Comparison of ENCODE assay signal across 9 mouse cellular contexts in the genomic region with DNA sequence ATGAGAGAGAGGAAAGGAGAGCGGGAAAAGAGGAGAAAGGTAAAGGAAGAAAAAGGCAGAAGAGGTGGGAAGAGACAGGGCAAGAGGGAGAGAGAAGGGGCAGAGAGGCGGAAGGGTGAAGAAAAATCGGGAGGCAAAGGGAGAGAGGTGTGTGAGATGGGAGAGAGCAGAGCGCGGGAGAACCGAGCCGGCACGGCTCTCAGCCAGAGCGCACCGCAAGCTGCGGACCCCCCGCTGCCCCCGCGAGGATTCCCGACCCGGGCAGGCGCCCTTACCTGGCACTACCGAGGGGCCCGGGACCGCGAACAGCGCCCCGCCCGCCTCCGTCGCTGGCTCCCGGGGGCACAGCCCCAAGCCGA. TPM values are rescaled to one million over a fixed set of nuclear protein-coding genes. Genes with fewer than 3 reads are reported as not detected.
A peak's percentile ranks its signal among the peaks of the same experiment; 100 is the strongest.
DNase-seq lines count a peak whose midpoint lies in the region; ATAC-seq and TF ChIP-seq lines count a peak whose summit lies in the region.
"Had no signal": no experiment of that assay in that cellular context is flagged by ENCODE, and none has a peak within 500 bp of the region (broad histone marks: within the 10 kb centered on the region; RNA-seq: fewer than 3 reads in every experiment).

A gene (plus strand): TSS at position 7 of the 359 bp plus-strand sequence.

- no peaks in the 10 kb centered on the region for H3K9me3 ChIP-seq in heart, embryonic 11.5 days (replicated peaks; ENCODE audit: control insufficient read depth, low read length)
- H3K9me3 ChIP-seq in ES-Bruce4 (replicated peaks; ENCODE audit: control insufficient read depth, insufficient read depth, low read length, poor library complexity, severe bottlenecking), result no peaks in the 10 kb centered on the region
- H3K9me3 ChIP-seq in forebrain, postnatal 0 days (ENCODE audit: low read length), result no peaks in the 10 kb centered on the region
- H3K9me3 ChIP-seq in liver, embryonic 16.5 days (replicated peaks; ENCODE audit: control insufficient read depth, low read length), result no peaks in the 10 kb centered on the region

- H3K9ac ChIP-seq in heart, embryonic 11.5 days (ENCODE audit: low read depth, low read length), result peak within 1 kb of the TSS; percentile 73
- peak within 1 kb of the TSS; percentile 73 for H3K9ac ChIP-seq in ES-Bruce4 (ENCODE audit: low read depth, poor library complexity, severe bottlenecking)
- H3K9ac ChIP-seq in forebrain, postnatal 0 days, result peak within 1 kb of the TSS; percentile 84
- peak within 1 kb of the TSS; percentile 76 for H3K9ac ChIP-seq in liver, embryonic 16.5 days (ENCODE audit: low read depth, low read length)

- peak within 1 kb of the TSS; percentile 58 for H3K4me3 ChIP-seq in heart, embryonic 11.5 days (ENCODE audit: low read depth, low read length)
- peak within 1 kb of the TSS; percentile 77 for H3K4me3 ChIP-seq in ES-Bruce4 (ENCODE audit: low read depth, low read length)
- peak within 1 kb of the TSS; percentile 66 for H3K4me3 ChIP-seq in forebrain, postnatal 0 days (ENCODE audit: low read depth, low read length)
- peak within 1 kb of the TSS; percentile 62 for H3K4me3 ChIP-seq in liver, embryonic 16.5 days (ENCODE audit: low read depth, low read length)

- TF ChIP-seq CTCF in ES-Bruce4 (IDR thresholded peaks at IDR 0.05; ENCODE audit: low read depth, low read length), result no peak
- no peak for TF ChIP-seq CTCF in forebrain, postnatal 0 days (IDR thresholded peaks at IDR 0.05; ENCODE audit: low read depth)

- peaks cover 41% of the 10 kb centered on the region for H3K36me3 ChIP-seq in heart, embryonic 11.5 days (ENCODE audit: control insufficient read depth, insufficient read depth, low read length)
- peaks cover 26% of the 10 kb centered on the region for H3K36me3 ChIP-seq in ES-Bruce4 (ENCODE audit: control insufficient read depth, insufficient read depth, low read length, poor library complexity, severe bottlenecking)
- H3K36me3 ChIP-seq in forebrain, postnatal 0 days (ENCODE audit: insufficient read depth), result peaks cover 48% of the 10 kb centered on the region
- peaks cover 37% of the 10 kb centered on the region for H3K36me3 ChIP-seq in liver, embryonic 16.5 days (ENCODE audit: control insufficient read depth, insufficient read depth)

- H3K27ac ChIP-seq in heart, embryonic 11.5 days (ENCODE audit: low read depth, low read length), result peak within 1 kb of the TSS; percentile 51
- H3K27ac ChIP-seq in ES-Bruce4 (ENCODE audit: insufficient read depth, low read length), result no peak within 1 kb of the TSS
- peak within 1 kb of the TSS; percentile 85 for H3K27ac ChIP-seq in forebrain, postnatal 0 days (ENCODE audit: low read depth, low read length)
- H3K27ac ChIP-seq in liver, embryonic 16.5 days (ENCODE audit: low read length), result no peak within 1 kb of the TSS

- TF ChIP-seq POLR2A in ES-Bruce4 (IDR thresholded peaks at IDR 0.05; ENCODE audit: insufficient read depth, low read length), result no peak

- ATAC-seq in heart, embryonic 11.5 days (replicated peaks; ENCODE audit: insufficient number of reproducible peaks, low FRiP score, low TSS enrichment), result no peak
- peak; percentile 34 for ATAC-seq in forebrain, postnatal 0 days
- ATAC-seq in liver, embryonic 16.5 days (ENCODE audit: low read depth), result no peak
- no peak; the same call in 1 of the 2 replicates for ATAC-seq in frontal cortex, adult (ENCODE audit: low TSS enrichment)

- H3K4me2 ChIP-seq in heart, embryonic 11.5 days, result peak within 1 kb of the TSS; percentile 97
- peak within 1 kb of the TSS; percentile 93 for H3K4me2 ChIP-seq in forebrain, postnatal 0 days (ENCODE audit: low read depth)
- H3K4me2 ChIP-seq in liver, embryonic 16.5 days (ENCODE audit: low read depth, low read length), result peak within 1 kb of the TSS; percentile 79

- WGBS in heart, embryonic 11.5 days (ENCODE audit: insufficient replicate concordance), result 1% methylated on average over 27 of the region's 28 CpGs
- 7% methylated on average over 28 of the region's 28 CpGs for WGBS in forebrain, postnatal 0 days
- under 1% methylated on average over 28 of the region's 28 CpGs for WGBS in liver, embryonic 16.5 days (ENCODE audit: insufficient replicate concordance)

- no peak for TF ChIP-seq EP300 in ES-Bruce4 (IDR thresholded peaks at IDR 0.05; ENCODE audit: insufficient read depth, low read depth, low read length)

- intact Hi-C loops in heart, postnatal 14 days (cut with DNase I), result loop anchor here (1.0 to 10.0 kb wide), 4 partner anchors 34 to 576 kb away; a partner anchor contains a TSS

- no peak for DNase-seq in heart, postnatal 14 days
- DNase-seq in forebrain, postnatal 0 days, result no peak
- DNase-seq in right cerebral cortex, postnatal 4 days, result no peak
- DNase-seq in spleen, adult 18-20 months, result no peak

- no peaks in the 10 kb centered on the region for H3K27me3 ChIP-seq in heart, embryonic 11.5 days (ENCODE audit: control insufficient read depth, insufficient read depth, low read length)
- no peaks in the 10 kb centered on the region for H3K27me3 ChIP-seq in ES-Bruce4 (ENCODE audit: control insufficient read depth, insufficient read depth, low read length, poor library complexity, severe bottlenecking)
- H3K27me3 ChIP-seq in forebrain, postnatal 0 days (ENCODE audit: insufficient read depth, low read length), result no peaks in the 10 kb centered on the region
- peaks cover 19% of the 10 kb centered on the region for H3K27me3 ChIP-seq in liver, embryonic 16.5 days (ENCODE audit: control insufficient read depth, insufficient read depth, low read depth, low read length)

- H3K4me1 ChIP-seq in heart, embryonic 11.5 days (ENCODE audit: control insufficient read depth, insufficient read depth, low read length), result peaks cover 7% of the 10 kb centered on the region; the same call in 1 of the 2 replicates
- no peaks in the 10 kb centered on the region for H3K4me1 ChIP-seq in ES-Bruce4 (ENCODE audit: control insufficient read depth, insufficient read depth, low read length)
- peaks cover 4% of the 10 kb centered on the region; the same call in 1 of the 2 replicates for H3K4me1 ChIP-seq in forebrain, postnatal 0 days (ENCODE audit: insufficient read depth)
- H3K4me1 ChIP-seq in liver, embryonic 16.5 days (ENCODE audit: control insufficient read depth, low read depth, low read length), result peaks cover 7% of the 10 kb centered on the region; the same call in 1 of the 2 replicates

RNA-seq across cellular contexts. Expression of the gene that starts here (rescaled TPM):
- polyA plus RNA-seq in heart, embryonic 11.5 days (2014; fragmentation: Nextera tagmentation; extraction: Ambion mirVana), result not detected in 2 replicates
- not detected for total RNA-seq in heart, postnatal 14 days (2021)
- not detected in 2 replicates for polyA plus RNA-seq in ES-Bruce4 (2011; ENCODE audit: insufficient read depth, insufficient read length, low read depth, missing spikeins)
- not detected in 2 replicates for total RNA-seq in forebrain, postnatal 0 days (2014; rRNA removed)
- polyA plus RNA-seq in forebrain, postnatal 0 days (2015; fragmentation: Nextera tagmentation; extraction: Ambion mirVana), result not detected in 2 replicates
- not detected in 2 replicates for polyA plus RNA-seq in liver, embryonic 16.5 days (2015; fragmentation: Nextera tagmentation; extraction: Ambion mirVana)
- total RNA-seq: megakaryocyte progenitor cell, adult 5-6 weeks had no signal

Comparison
In these comparisons a context has a peak if more than half of its experiments do, and no peak if none do; other contexts are left out.
1. Peak in ATAC-seq, H3K4me3 ChIP-seq, H3K27ac ChIP-seq, H3K9ac ChIP-seq and H3K4me2 ChIP-seq in forebrain, postnatal 0 days; RNA of the gene not detected or under 1 TPM.